Mouse (Mus musculus) embryonic facial prominence, embryonic 11.5 days (tissue): ENCODE results near the gene Rnf150. TPM values are rescaled to one million over a fixed set of nuclear protein-coding genes. Genes with fewer than 3 reads are reported as not detected.

Source experiments
- ATAC-seq: fragments of 200-750 bp; cut with Nextera tagmentation; replicated peaks from 2 replicates; pipeline ENCODE4 v1.8.0; 2017; ENCODE audit warnings: low read depth; ENCODE audit not compliant: insufficient number of reproducible peaks, low FRiP score, low TSS enrichment
- DNase-seq: peaks from one replicate; pipeline ENCODE4 v3.0.0-alpha.2; 2015; ENCODE audit warnings: low spot score
- H3K27ac ChIP-seq: fragments of 300-500 bp; sonication (generic); replicated peaks from 2 replicates; pipeline ENCODE4 v1.5.1; 2014; ENCODE audit warnings: mild to moderate bottlenecking, low read depth, low read length, control low read depth
- H3K27me3 ChIP-seq: fragments of 300-500 bp; sonication (generic); 2 replicates; pipeline ENCODE4 v1.6.1; 2014; ENCODE audit warnings: mild to moderate bottlenecking, low read length, moderate library complexity, mixed read lengths; ENCODE audit not compliant: control insufficient read depth, insufficient read depth
- H3K36me3 ChIP-seq: fragments of 300-500 bp; sonication (generic); replicated peaks from 2 replicates; pipeline ENCODE4 v1.6.1; 2014; ENCODE audit warnings: low read depth, mild to moderate bottlenecking, low read length, moderate library complexity, mixed read lengths; ENCODE audit not compliant: control insufficient read depth, insufficient read depth
- H3K4me1 ChIP-seq: fragments of 300-500 bp; sonication (generic); 2 replicates; pipeline ENCODE4 v1.6.1; 2014; ENCODE audit warnings: low read length, mixed read lengths; ENCODE audit not compliant: control insufficient read depth, insufficient read depth
- H3K4me2 ChIP-seq: fragments of 300-500 bp; sonication (generic); 2 replicates; pipeline ENCODE4 v1.6.1; 2014; ENCODE audit warnings: low read depth, mild to moderate bottlenecking, control low read depth, low read length, moderate library complexity
- H3K4me3 ChIP-seq: fragments of 300-500 bp; sonication (generic); 2 replicates; pipeline ENCODE4 v1.5.1; 2014; ENCODE audit warnings: low read depth, low read length, control low read depth
- H3K9ac ChIP-seq: fragments of 300-500 bp; sonication (generic); replicated peaks from 2 replicates; pipeline ENCODE4 v1.6.1; 2014; ENCODE audit warnings: mild to moderate bottlenecking, control low read depth, low read length
- H3K9me3 ChIP-seq: fragments of 300-500 bp; sonication (generic); replicated peaks from 2 replicates; pipeline ENCODE4 v1.6.1; 2016; ENCODE audit warnings: mild to moderate bottlenecking, low read length, inconsistent platforms, mixed read lengths; ENCODE audit not compliant: control insufficient read depth
- WGBS: fragments of 180-500 bp; shearing (Covaris S2); extraction: QIAGEN DNeasy Blood & Tissue Kit; methylation state at CpG from one replicate; pipeline ENCODE4 v1.1.7; 2014; 5-methylcytosine and 5-hydroxymethylcytosine counted together
- polyA plus RNA-seq: library from polyadenylated mRNA; unstranded; fragments of >200 nt; fragmentation: Nextera tagmentation; extraction: Ambion mirVana; gene quantifications from 2 replicates; pipeline ENCODE4 v1.2.1, GENCODE M21; 2014

Rnf150 gene
- polyA plus RNA-seq, 1 experiment from 2014 or later: 1.8 TPM

DNA sequence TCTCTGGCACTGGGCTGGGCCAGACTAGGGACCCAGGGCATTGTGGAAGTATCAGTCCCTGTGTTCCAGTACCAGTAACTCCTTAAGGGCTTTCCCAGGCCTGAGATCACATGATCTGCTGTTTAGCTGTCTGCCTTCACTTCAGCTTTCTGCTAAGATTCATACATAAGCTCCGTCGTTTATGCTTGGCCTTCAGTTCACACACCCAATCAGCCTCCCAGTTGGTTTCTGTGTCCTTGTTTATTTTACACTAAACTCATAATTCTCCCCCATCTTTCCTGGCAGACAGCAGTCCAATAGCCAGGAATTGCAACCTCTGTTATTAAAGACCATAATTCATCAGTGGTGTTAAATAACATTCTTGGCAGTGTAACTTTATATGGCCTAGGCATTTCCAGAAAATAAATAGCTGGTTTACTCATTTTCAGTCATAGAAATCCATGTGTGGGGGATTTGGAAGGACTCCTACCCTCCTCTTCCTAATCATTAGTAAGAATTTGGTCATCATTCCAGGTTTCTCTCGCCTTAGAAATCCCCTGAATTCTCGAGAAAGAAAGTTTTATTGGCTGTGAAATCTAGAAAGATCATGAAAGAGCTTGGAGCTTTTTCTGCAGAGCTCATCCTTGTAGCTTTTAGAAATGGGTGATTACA, 7.8 kb downstream of the Rnf150 start:
- H3K27ac ChIP-seq: no peak overlapping the region

DNA sequence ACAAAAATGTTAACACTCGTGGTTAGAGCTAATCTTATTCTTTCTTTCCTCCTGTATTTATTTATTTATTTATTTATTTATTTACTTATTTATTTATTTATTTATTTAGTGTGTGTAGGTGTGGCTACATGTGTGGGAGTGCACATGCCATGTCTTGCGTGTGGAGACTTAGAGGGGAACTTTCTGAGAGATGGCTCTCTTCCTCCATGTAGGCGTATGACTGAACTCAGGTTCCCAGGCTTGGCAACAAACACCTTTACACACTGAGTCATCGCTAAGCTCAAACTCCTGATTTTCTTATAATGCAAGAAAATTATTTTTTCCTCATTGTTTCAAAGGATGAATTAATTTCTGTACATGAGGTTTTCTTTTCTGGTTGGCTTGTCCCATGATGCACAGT, 8.8 kb downstream of the Rnf150 start:
- H3K27ac ChIP-seq: no peak overlapping the region
- no peaks in the 10 kb centered on the region for H3K36me3 ChIP-seq
- DNase-seq (no peak), ATAC-seq (no peak)
- H3K27me3 ChIP-seq: no peaks in the 10 kb centered on the region
- no peak overlapping the region for H3K9ac ChIP-seq
- H3K9me3 ChIP-seq: no peaks in the 10 kb centered on the region
- H3K4me2 ChIP-seq: no peak overlapping the region
- H3K4me1 ChIP-seq: no peaks in the 10 kb centered on the region
- no peak overlapping the region for H3K4me3 ChIP-seq
- 86% methylated on average over 4 of the region's 4 CpGs for WGBS

More for the DNA sequence above, 7.8 kb downstream of the Rnf150 start:
- H3K9ac ChIP-seq: no peak overlapping the region
- ATAC-seq: no peak
- H3K4me1 ChIP-seq: no peaks in the 10 kb centered on the region
- H3K4me2 ChIP-seq: no peak overlapping the region
- no peak overlapping the region for H3K4me3 ChIP-seq
- H3K9me3 ChIP-seq: no peaks in the 10 kb centered on the region
- no peaks in the 10 kb centered on the region for H3K27me3 ChIP-seq
- H3K36me3 ChIP-seq: no peaks in the 10 kb centered on the region
- 70% methylated on average over 4 of the region's 4 CpGs for WGBS
- no peak for DNase-seq

DNA sequence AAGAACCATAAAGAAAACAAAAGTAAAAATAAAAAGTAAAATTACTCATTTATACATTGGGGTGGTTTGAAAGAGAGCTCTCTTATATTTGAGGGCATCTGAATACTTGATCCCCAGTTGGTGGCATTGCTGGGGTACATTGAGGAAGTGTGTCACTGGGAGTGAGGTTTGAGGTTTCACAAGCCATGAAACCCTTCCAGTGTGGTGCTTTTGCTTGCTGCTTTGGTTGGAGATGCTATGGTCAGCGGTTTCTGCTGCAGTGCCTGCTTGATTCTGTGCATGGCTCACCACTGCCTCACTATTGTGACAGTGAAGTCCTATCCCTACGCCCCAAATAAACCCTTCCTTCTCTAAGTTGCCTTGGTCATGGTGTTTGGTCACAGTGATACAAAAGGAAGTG, 10.9 kb downstream of the Rnf150 start:
- H3K9ac ChIP-seq: no peak overlapping the region
- no peak for DNase-seq
- no peaks in the 10 kb centered on the region for H3K4me1 ChIP-seq
- no peak for ATAC-seq
- H3K27me3 ChIP-seq: no peaks in the 10 kb centered on the region
- H3K4me2 ChIP-seq: no peak overlapping the region
- no peak overlapping the region for H3K4me3 ChIP-seq
- no peaks in the 10 kb centered on the region for H3K9me3 ChIP-seq
- H3K36me3 ChIP-seq: no peaks in the 10 kb centered on the region
- H3K27ac ChIP-seq: no peak overlapping the region
- 83% methylated on average over 2 of the region's 2 CpGs for WGBS

DNA sequence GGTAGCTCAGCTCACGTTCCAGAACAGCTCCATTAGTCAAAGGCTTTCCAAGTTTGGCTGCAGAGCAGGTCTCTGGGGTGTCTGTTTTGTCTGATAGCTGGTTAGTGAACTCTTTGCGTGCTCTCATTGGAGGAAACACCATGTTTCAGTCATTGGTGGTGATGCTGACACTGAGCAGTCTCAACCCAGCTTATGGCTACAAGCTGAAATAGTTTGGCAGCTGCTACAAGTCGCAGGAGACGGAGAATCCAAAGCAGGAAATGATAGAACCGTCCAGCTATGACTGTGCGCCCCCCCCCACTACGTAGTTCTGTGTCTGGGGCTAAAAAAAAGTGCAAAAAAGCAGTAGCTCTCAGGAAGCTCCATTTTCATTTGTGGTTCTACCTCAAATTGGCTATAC, 12.0 kb downstream of the Rnf150 start:
- no peaks in the 10 kb centered on the region for H3K4me1 ChIP-seq
- DNase-seq: no peak
- no peak overlapping the region for H3K9ac ChIP-seq
- H3K4me2 ChIP-seq: no peak overlapping the region
- ATAC-seq: no peak
- WGBS: 75% methylated on average over 7 of the region's 7 CpGs
- no peaks in the 10 kb centered on the region for H3K9me3 ChIP-seq
- H3K27me3 ChIP-seq: no peaks in the 10 kb centered on the region
- H3K27ac ChIP-seq: no peak overlapping the region
- H3K36me3 ChIP-seq: no peaks in the 10 kb centered on the region
- no peak overlapping the region for H3K4me3 ChIP-seq

DNA sequence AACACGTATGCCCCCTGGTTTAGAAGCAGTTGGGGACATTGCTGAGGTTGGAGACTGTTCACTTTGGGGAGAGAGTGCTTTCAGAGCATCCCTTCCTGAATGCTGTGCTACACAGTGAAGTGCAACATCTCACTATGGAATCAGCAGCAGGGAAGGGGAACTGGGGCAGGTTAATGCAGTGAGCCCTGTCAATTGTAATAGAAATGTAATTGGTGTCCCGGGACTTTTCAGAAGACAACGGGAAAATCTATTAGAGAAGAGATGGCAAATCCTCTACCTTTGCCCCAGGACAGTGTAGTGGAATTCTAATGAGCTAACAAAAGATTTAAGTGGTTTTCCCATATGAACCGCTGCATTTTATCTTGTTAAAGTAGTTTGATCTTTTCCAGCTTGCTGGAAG, 21.3 kb downstream of the Rnf150 start:
- Histone ChIP-seq H3K4me2 (no peak overlapping the region), H3K36me3 (no peaks in the 10 kb centered on the region), H3K9ac (no peak overlapping the region), H3K4me3 (no peak overlapping the region), H3K27me3 (no peaks in the 10 kb centered on the region), H3K4me1 (no peaks in the 10 kb centered on the region), H3K27ac (no peak overlapping the region), H3K9me3 (no peaks in the 10 kb centered on the region)
- DNase-seq: no peak
- WGBS: 66% methylated on average over 4 of the region's 4 CpGs
- no peak for ATAC-seq

DNA sequence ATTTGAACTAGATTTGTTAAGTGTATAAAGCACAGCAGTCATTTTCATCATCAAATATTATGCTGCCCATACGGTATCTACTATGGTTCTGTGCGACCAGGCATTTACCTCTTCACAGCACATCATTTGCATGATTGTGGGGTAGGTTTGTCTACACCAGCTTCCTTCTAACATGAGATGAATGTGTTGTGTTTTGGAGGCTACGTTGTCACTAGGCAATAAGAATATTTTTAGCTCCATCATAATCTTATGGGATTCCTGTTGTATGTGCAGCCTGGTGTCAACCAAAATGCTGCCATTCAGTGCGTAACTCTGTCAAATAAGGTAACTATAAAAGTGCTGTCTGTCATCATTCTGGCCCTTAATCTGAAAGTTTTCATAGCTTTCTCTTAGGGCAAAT, 24.1 kb downstream of the Rnf150 start:
- no peaks in the 10 kb centered on the region for H3K9me3 ChIP-seq
- H3K36me3 ChIP-seq: no peaks in the 10 kb centered on the region
- no peak for DNase-seq
- 92% methylated on average over 4 of the region's 4 CpGs for WGBS
- H3K4me2 ChIP-seq: no peak overlapping the region
- ATAC-seq: no peak
- no peaks in the 10 kb centered on the region for H3K27me3 ChIP-seq
- H3K4me3 ChIP-seq: no peak overlapping the region
- no peaks in the 10 kb centered on the region for H3K4me1 ChIP-seq
- no peak overlapping the region for H3K9ac ChIP-seq
- no peak overlapping the region for H3K27ac ChIP-seq

DNA sequence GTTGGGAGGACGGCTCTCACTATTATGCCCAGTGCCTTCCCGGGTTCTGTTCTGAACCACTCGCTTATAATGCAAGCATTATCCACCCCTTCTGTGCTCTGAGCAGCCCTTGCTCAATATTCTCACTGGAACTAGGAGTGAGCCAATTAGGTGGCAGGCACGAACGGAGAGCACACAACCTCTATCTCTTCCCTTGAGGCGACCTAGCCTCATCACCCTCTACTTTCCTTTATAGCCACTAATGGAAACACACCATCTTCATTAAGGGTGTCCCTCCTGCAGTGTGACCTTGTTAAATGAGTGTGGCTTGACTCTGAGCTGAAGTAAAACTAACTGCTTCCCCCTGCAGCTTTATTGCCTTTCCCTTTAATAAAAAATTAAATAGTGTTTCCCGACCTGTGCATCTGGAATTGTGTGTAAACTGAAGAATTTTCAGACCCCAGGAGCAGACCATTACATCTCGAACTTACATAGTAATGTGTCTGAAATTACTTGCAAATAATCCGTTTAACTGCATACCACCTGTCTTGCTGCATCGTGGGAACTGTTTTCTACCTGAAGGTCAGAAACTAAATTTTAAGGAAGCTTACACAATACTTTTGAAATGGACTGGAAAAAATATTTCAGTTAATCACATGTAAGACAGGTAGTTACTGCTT, 26.0 kb downstream of the Rnf150 start:
- ATAC-seq (no peak), DNase-seq (no peak)
- H3K9ac ChIP-seq: no peak overlapping the region
- no peaks in the 10 kb centered on the region for H3K9me3 ChIP-seq
- no peaks in the 10 kb centered on the region for H3K27me3 ChIP-seq
- H3K4me3 ChIP-seq: no peak overlapping the region
- no peaks in the 10 kb centered on the region for H3K36me3 ChIP-seq
- no peak overlapping the region for H3K4me2 ChIP-seq
- H3K27ac ChIP-seq: no peak overlapping the region
- no peaks in the 10 kb centered on the region for H3K4me1 ChIP-seq
- 79% methylated on average over 10 of the region's 10 CpGs for WGBS

DNA sequence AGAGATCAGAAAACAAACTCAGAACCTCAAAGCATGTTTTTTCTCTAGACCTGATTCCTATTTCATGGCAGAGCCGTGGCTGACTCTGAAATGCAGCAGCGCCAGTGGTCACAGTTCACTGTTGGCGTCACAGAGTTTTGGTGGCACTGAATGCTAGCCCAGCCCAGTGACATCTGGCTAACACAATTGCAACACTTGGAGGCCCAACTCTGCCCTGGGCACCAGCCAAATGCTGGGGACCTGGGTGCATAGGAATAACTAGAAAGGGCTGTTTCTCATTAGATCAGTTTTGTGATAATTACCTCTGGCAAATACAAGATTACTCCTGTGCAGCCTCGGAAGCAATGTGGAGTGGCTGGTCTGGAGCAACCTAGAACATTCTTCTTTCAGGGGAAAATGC, 31.9 kb downstream of the Rnf150 start:
- H3K9me3 ChIP-seq: no peaks in the 10 kb centered on the region
- no peaks in the 10 kb centered on the region for H3K36me3 ChIP-seq
- H3K4me3 ChIP-seq: no peak overlapping the region
- no peak overlapping the region for H3K4me2 ChIP-seq
- ATAC-seq (no peak), DNase-seq (peak; percentile 15)
- H3K4me1 ChIP-seq: no peaks in the 10 kb centered on the region
- H3K27ac ChIP-seq: no peak overlapping the region
- H3K9ac ChIP-seq: no peak overlapping the region
- no peaks in the 10 kb centered on the region for H3K27me3 ChIP-seq
- WGBS: 61% methylated on average over 4 of the region's 4 CpGs
